Mouse (Mus musculus): Measurements from ENCODE around the gene Teddm1b.
"Not testable (repeated sequence)": the region's sequence is repeated elsewhere in the genome, so short reads cannot be mapped to it uniquely, and the experiment has no call there.

Gene Teddm1b

DNA sequence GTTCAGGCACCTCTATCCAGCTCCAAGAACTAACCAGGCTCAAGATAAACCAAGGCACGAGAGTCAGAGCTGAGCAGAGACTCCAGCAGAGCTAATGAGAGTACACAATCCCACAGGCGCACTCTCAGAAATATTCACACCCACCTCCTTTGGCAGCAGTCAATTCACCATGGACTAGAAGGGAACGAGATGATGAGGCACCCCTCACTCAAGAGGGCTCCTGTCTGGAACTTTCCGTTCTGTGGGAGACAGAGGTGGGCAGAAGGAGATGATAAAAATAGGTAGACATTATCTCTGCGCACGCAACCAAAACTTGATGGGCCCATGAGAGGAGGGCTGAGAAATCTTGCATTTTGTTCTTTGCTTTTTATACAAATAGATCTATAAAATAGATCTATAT lies at the start of gene Teddm1b:
Gene Teddm1b, plus strand, starts transcription at position 301 of the 400 bp plus-strand sequence.
- DNase-seq: no peak

DNA sequence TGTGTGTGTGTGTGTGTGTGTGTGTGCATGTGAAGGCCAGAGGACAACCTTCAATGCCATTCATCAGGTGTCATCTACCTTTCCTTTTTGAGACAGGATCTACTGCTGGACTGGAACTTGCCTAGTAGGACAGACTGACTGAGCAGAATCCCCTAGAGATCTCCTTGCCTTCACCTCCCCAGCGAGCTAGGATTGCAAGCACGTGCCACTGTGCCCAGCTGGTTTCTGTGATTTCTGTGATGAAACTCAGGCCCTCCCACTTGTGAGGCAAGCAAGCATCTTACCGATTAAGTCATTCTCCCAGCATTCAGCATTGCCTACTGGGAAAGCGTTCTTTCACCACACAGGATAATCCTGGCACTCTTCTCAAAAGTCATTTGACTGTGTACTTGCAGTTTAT lies 43.4 kb upstream of the Teddm1b start:
- DNase-seq: peak; percentile 15

- DNase-seq: no peak
These were observed 38.1 kb upstream of the Teddm1b start for GRCm38 (mm10) chr1:153836036-153836435.

- no peak for DNase-seq
These were observed 31.9 kb upstream of the Teddm1b start for GRCm38 (mm10) chr1:153842121-153842740.

DNA sequence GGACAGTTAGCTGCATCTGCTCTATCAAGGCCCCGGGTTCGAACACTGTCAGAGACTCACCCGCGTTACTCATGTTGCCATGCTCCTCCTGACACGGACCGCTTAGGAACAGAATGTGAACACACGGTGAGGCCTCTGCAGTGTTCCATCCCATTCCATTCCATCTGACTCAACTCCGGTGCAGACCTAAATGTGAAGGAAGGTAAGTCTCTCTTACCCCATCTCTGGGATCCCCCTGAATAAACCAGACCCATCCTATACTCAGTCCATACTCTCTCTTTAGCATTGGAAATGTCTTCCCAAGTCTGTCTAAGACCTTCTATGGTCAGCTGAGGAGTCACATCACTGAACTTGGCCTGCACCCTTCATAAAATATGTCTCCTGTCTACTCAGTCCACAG lies 30.1 kb upstream of the Teddm1b start, which contains the start of gene Rgsl1:
Gene Rgsl1, minus strand, starts transcription at position 101 of the 400 bp plus-strand sequence.
- DNase-seq: no peak

- no peak for DNase-seq
These were observed 27.7 kb upstream of the Teddm1b start for GRCm38 (mm10) chr1:153846420-153846819.

DNA sequence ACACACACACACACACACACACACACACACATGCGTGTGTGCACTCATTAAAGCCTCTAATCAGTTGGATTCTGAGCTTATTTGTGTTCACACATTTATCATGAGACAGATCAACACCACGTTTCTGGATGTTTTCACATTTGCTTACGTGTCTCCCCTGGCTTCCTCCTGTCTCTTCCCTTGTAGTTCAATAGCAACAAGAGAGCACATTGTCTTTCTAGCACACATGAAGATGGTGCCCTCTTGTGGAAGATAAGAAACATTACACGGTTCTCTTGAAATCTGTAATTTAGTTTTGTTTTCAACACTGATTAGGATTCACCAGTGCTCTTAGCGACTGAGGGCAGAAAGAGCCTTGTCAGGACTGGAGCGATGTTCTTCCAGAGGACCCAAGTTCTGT lies 27.3 kb upstream of the Teddm1b start:
- peak; percentile 9 for DNase-seq

DNA sequence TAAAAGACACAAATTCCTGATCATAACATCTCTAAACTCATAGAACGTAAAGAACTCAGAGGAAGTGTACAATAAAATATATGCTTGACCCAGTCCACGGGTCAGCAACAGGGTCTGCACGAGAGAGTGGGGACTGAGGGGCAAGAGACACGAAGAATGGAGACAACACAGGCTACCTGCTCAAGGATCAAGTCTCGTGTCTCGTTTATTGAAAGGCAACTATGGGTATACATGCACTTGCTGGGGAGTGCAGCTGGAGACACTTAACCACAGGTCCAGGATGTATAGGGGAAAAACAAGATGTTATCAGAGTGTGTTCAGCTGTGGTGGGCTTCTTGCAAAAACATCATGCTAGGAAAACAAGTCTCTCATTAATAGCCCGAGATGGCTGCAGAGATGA lies 21.4 kb upstream of the Teddm1b start:
- not testable (repeated sequence) for DNase-seq

- no peak for DNase-seq
These were observed 18.2 kb upstream of the Teddm1b start for GRCm38 (mm10) chr1:153855946-153856345.

DNA sequence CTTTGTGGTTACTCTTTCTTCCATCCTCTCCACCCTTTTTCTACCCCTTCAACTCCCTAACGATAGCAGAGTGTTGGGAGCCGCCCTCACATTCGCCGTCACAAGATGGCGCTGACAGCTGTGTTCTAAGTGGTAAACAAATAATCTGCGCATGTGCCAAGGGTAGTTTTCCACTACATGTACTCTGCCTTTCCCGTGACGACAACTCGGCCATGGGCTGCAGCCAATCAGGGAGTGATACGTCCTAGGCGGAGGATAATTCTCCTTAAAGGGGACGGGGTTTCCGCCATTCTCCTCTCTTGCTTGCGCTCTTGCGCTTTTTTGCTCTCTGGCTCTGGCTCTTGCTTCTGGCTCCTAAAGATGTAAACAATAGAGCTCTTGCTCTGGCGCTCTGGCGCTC lies 6.2 kb downstream of the Teddm1b start:
- not testable (repeated sequence) for DNase-seq

GRCm38 (mm10) chr1:153886024-153886633 lies 12.0 kb downstream of the Teddm1b start:
- DNase-seq: no peak

DNA sequence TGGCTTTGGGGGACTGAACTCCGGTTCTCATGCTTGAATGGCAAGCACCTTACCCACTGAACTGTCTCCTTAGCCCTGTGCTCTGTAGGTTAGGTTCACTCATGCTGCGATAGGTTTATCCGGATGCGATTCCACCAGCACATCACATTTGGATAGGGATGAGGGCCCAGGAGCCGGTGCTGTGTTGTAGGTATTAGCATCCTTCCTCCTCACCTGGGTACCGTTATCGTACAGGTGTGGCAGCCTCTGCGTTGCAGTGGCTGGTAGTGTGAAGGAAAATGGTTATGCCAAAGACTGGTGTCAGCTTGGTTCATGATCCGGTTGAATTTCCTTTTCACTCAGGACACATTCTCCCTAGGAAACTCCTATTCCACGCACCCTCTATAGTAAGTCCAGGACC lies 16.0 kb downstream of the Teddm1b start:
- DNase-seq: no peak

- DNase-seq: no peak
These were observed 17.3 kb downstream of the Teddm1b start, which contains the start of gene Teddm1a for GRCm38 (mm10) chr1:153891442-153891841. Teddm1a (plus strand) TSS chr1:153891742.

DNA sequence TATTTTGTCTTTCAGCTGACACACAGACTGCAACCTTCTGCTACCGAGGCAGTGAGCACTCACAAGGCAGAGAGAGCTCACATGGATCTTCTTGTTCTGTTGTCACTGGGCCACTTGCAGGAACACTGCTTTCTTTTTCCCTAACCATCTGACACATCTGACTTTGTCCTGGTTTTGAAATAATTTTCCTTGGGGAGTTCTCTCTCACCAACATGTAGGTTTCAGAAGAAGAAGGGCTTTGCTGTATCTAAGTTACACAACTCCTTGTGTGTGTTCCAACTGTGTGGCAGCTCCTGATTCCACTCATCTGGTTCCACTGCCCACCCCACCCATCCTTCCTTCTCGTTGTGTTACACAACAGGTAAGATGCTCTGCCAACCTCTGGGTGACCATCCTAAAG lies 19.6 kb downstream of the Teddm1b start:
- DNase-seq: no peak

DNA sequence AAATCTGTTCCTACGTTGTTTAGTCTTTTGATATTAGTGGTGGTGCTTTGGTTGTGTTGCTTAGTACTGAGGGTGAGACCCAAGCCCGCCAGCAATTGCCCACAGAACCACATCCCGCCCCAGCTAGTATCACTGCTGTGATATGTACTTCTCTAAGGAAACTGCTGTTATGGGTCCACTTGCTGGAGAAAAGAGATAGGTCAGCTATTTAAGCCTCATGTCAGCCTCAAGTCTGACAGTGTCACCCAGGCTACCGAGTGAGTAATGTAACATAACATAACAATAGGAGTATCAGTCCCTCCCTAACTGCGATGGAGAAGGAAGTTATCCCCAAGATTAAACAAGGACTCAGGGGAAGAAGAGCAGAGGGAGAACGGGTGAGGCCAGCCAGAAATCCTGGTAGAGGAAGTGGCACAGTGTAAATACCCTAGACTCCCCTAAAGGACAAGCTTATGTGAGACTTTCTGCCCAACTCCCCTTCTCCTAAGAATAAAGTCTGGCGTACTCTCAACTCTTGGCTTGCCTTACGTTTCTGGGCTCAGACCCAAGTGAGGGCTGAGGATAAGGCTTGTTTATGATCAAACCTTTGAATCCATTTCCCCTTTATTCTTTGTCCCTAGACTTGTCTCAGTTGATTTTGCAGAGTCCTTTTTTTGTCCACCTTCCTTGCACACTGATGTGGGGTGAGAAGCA lies 20.2 kb downstream of the Teddm1b start:
- peak; percentile 27 for DNase-seq

DNA sequence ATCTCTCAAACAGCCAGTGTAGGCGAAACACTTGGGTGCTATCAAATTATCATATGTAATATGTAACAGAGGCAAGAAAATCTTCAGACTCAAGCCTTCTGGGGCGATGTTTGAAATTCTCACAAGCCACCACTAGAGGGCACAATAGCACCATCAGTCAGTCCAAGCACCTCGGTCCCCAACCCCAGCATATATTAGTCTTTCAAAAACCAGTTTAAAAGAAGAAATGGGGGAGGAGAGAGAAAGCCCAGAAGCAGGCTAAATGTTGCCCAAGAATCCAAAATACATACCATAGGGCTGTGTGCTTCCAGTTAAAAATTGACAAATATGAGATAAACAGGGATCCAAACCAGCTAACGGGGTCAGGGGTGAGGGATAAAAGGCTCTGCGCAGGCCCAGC lies 20.8 kb downstream of the Teddm1b start:
- DNase-seq: peak; percentile 84

DNA sequence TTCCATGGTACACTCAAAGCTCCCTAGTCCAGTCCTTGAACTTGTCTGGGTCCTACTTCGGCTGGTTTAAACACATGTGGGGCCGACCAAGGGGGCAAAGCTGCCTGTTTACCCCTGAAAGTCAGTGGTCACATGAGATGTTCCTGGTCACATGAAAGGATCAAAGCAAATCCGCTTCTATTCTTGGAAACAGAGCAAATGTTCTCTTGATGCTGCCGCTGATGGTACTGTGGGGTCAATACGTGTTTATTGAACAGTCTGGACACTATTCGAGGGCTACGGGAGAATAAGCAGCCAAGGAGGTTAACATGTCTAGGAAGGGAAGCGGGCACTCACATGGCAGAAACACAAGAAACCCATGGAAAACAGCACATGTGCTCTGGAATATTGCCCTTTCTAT lies 23.1 kb downstream of the Teddm1b start:
- DNase-seq: no peak

DNA sequence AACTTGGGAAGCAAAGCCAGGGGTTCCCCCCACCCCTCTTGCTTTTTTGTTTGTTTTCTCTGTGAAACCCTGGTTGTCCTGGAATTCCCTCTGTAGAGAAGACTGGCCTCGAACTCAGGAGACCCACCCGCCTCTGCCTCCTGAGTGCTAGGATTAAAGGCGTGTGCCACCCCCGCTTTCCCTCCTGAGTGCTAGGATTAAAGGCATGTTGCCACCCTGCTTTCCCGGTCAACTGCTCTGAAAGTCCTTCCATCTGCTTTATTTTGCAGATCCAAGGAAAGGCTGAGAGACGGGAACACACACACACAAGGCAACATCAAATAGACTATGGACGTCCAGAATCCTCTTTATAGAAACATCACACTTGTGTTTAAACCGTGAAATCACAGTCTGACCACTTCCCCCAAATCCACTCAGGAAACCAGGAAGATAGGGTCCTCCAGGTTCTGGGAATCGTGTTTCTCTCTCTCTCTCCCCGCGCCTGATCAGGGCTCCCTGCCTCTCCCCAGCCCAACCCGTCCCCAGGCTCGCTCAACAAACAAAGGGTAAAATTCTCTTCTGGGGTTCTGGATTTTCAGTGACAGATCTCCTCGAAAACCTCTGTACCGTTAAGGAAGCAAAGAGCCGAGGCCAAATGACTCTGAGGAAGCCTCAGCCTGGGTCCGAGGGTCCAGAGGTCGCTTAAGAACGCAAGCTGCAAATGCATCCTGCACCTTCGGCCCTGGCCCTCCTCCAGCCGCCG lies 25.0 kb downstream of the Teddm1b start:
- no peak for DNase-seq

DNA sequence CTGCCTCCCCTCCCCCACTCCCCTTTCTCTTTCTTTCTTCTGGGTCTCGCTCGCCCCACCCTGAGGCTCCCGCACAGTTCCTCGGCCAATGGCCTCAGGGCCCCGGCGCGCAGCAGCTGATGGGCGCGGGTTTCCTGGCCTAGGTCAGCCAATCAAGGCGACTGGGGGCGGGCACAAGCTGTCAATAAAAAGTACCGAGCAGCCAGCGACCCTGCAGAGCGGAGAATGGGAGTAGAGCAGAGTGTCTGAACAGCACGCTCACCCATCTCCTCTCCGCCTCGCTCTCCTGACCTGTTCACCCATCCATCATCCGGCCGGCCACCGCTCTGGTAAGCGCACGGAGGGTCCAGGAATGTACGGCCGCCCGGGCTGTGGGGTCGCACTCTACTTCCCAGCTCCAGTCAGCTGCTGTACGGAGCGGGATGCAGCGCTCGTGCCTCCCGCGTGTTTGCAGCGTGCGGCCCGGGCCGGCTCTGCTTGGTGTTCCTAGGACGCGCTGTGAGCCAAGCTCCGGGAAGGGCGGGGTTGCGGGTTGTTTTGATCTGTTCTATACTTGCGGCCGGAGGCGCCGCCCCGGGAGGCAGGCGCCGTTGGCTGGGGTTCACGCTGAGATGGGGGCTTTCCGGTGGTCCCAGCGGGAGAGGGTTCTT lies 25.7 kb downstream of the Teddm1b start, which contains the start of the genes Glul and Teddm2:
Gene Glul, plus strand, starts transcription at position 214 of the 650 bp plus-strand sequence.
Gene Teddm2, minus strand, starts transcription at position 498 of the 650 bp plus-strand sequence.
- peak; percentile 98 for DNase-seq

- DNase-seq: no peak
These were observed 26.2 kb downstream of the Teddm1b start for GRCm38 (mm10) chr1:153900381-153900780.

DNA sequence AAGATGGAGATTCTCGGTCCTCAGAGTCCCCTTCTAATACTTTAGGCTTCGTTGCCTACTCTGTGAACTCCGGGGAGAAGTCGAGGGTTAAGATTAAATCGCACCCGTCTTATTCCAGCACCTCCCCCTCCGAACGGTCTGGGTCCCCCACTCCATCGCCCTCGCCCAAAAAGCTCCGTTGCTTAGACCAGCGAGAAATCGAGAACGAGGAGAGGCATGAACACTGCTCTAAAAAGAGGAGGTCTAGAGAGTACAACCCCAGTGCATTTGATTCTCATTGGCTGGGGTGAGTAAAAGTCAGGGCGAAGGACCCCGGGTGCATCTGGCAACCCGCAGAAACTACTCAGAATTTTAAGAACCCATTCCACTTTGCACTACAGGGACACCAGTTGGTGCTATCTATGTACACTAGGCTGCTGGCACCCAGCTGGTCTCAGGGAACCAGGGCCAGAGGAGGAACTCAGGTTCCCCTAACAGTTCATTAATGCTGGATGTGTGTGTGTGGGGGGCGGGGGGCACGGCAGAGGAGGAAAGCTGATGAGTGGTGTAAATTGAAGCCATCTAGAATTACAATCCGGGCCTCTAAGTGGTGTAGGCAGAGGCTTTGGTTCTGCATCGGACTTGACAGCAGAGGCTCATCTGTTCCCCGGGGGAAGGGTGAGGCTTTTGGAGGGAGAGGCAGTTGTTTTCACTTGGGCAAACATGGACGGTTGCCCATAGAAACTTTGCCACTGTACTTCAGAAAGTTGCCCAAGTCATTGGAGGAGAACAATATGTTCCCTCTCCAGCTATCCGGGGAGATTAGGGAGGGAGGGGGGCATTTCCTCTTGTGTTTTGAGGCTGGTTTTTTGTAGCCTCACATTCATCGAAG lies 26.9 kb downstream of the Teddm1b start:
- peak; percentile 84 for DNase-seq

DNA sequence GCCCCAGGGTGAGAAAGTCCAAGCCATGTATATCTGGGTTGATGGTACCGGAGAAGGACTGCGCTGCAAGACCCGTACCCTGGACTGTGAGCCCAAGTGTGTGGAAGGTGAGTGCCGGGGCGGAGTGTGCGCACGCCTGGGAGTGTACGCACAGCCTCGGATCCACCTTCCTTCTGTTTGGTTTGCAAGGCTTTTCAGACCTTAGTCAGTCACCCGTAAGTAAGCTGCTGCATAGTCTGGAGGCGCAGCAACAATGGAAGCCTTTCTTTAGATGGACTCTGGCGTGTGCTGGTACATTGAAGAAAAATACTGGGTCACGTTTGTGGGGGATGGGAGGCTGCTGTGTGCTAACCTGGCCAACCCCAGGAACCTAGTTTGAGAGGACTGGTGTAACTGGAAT lies 28.9 kb downstream of the Teddm1b start:
- DNase-seq: no peak

Measured in lung, postnatal 10 days (tissue).